Mouse (Mus musculus): ENCODE measurements around the gene Il18rap. TPM values are rescaled to one million over a fixed set of nuclear protein-coding genes. Genes with fewer than 3 reads are reported as not detected.
"Not testable (repeated sequence)": the region's sequence is repeated elsewhere in the genome, so short reads cannot be mapped to it uniquely, and the experiment has no call there.

The Il18rap gene
- polyA plus RNA-seq, 1 experiment = 0.22 TPM

DNA sequence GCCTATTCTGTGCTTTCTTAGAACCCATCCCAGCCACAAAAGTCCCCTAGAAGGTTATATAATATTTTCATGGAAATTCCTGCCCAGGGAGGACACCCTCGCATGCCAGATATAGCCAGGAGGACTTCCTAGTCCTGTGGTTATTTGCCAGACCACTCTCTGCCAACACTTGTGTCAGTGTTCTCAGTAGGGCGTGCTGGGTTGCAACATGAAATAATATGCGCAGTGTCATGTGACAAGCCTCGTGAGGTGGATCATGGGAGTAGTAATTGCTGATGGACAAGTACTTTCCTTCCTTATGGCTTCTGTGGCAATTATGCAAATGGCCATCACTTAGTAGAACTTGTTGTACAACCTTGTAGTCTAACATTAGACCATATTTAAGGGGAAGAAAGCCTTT is 75.8 kb downstream of the Il18rap start:
- H3K4me3 ChIP-seq (replicated peaks) = no peak overlapping the region
- no peak for TF ChIP-seq GATA1 (IDR thresholded peaks at IDR 0.05; ENCODE audit: borderline replicate concordance, low read length)

DNA sequence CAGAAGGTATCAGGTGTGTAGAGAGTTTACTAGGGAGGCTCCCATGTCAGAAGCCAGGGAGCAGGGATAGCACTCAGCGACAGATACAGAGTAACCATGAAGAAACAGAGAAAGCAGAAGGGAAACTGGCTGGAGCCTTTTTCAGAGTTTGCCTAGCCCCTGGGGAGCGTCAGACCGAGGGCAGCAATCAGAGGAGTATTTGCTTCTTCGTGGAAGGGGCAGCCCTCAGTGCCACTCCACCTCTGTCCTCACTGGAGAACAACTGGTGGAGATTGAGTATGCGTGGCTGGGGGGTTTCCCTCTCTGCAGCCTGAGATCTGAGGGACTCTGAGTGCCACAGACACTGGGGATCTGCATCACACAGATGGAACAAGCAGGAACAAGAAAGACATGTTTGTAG is 82.7 kb downstream of the Il18rap start:
- H3K36me3 ChIP-seq (replicated peaks; ENCODE audit: low read length) = no peaks in the 10 kb centered on the region
- no peak overlapping the region for H3K4me3 ChIP-seq (replicated peaks)
- H3K4me1 ChIP-seq = no peaks in the 10 kb centered on the region
- no peaks in the 10 kb centered on the region for H3K27me3 ChIP-seq (replicated peaks)
- no peaks in the 10 kb centered on the region for H3K9me3 ChIP-seq
- TF ChIP-seq GATA1 (IDR thresholded peaks at IDR 0.05; ENCODE audit: borderline replicate concordance, low read length) = no peak
- TF ChIP-seq FLI1 (IDR thresholded peaks at IDR 0.05; ENCODE audit: low read length) = no peak

More for the DNA sequence above, 75.8 kb downstream of the Il18rap start:
- H3K27me3 ChIP-seq (replicated peaks) = peaks cover 2% of the 10 kb centered on the region
- no peaks in the 10 kb centered on the region for H3K4me1 ChIP-seq
- H3K36me3 ChIP-seq (replicated peaks; ENCODE audit: low read length) = no peaks in the 10 kb centered on the region
- peaks cover 8% of the 10 kb centered on the region; the same call in 1 of the 2 replicates for H3K9me3 ChIP-seq

GRCm38 (mm10) chr1:40599661-40600060 is 84.5 kb downstream of the Il18rap start:
- not testable (repeated sequence) for H3K4me3 ChIP-seq (replicated peaks); H3K36me3 ChIP-seq (replicated peaks; ENCODE audit: low read length); H3K9me3 ChIP-seq; H3K4me1 ChIP-seq; H3K27me3 ChIP-seq (replicated peaks)

- Histone ChIP-seq H3K4me3 (replicated peaks) (no peak overlapping the region), H3K27me3 (replicated peaks) (no peaks in the 10 kb centered on the region), H3K4me1 (no peaks in the 10 kb centered on the region), H3K36me3 (replicated peaks; ENCODE audit: low read length) (no peaks in the 10 kb centered on the region), H3K9me3 (no peaks in the 10 kb centered on the region)
- TF ChIP-seq GATA1 (IDR thresholded peaks at IDR 0.05; ENCODE audit: borderline replicate concordance, low read length) (no peak), FLI1 (IDR thresholded peaks at IDR 0.05; ENCODE audit: low read length) (no peak)
Observed at GRCm38 (mm10) chr1:40600394-40601327, 85.5 kb downstream of the Il18rap start.

Other genes with a start within 250 kb of the Il18rap start
- gene Il1rl2, start 190.8 kb upstream of the Il18rap start, polyA plus RNA-seq (2012; ENCODE audit: insufficient read depth, low replicate concordance) = 0.02 and 0.55 TPM in 2 replicates
- gene Il1rl1, start 85.8 kb upstream of the Il18rap start, polyA plus RNA-seq (2012; ENCODE audit: insufficient read depth, low replicate concordance) = 0.48 TPM in 1 of 2 replicates, not detected in the other
- gene Il18r1, start 49.8 kb upstream of the Il18rap start, polyA plus RNA-seq (2012; ENCODE audit: insufficient read depth, low replicate concordance) = not detected in 2 replicates
- not detected in 2 replicates for gene Slc9a4, start 64.7 kb downstream of the Il18rap start, polyA plus RNA-seq (2012; ENCODE audit: insufficient read depth, low replicate concordance)
- not detected in 2 replicates for gene Slc9a2, start 165.2 kb downstream of the Il18rap start, polyA plus RNA-seq (2012; ENCODE audit: insufficient read depth, low replicate concordance)